Mouse (Mus musculus) T-helper 1 cell (primary cell): ENCODE data around the gene Kifc1.

Experiments
- in situ Hi-C: fragments of 300-600 bp; cut with MboI, MseI; formaldehyde crosslinking; loops from one replicate; pipeline ENCODE4 v1.15.1; 2025; ENCODE audit warnings: high pct_unique_total_duplicates

Gene Kifc1

DNA sequence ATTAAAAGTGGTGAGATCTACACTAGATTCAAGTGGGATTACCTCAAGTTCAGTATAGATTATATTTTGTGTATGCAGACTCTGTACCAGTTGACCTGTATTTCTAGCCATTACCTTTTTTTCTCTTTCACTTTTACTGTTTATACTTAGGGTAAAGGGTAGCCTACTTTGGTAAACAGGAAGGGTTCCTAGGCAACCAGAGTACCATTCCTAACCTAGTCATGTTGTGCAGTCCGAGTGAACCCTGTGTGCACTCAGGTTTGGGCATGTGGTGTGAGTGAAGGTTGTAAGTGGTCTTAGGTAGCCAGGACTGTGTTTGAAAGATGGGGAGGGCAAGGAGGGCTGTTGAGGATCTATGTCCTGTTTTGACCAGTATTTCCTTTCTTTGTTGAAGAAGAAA is 39.1 kb downstream of the Kifc1 start:
- in situ Hi-C loops: no loop called here

DNA sequence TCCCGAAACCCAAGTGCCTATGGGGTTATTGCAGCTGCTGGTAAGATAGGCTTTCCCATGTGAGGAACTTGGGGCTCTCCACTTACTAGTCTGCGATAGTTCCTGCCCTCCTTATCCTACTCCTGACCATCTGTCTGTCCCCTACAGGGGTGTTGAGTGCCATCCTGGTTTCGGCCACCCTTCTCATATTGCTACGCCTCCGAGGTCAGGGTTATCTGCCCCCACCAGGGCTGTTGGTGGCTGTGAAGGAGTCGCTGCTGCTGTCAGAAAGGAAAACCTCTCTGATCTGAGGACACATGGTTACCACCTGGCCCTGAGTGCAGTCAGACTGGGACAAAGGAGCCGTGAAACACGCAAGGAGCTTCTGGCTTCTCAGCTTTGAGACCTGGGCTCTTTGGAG is 42.3 kb downstream of the Kifc1 start:
- in situ Hi-C loops: no loop called here

DNA sequence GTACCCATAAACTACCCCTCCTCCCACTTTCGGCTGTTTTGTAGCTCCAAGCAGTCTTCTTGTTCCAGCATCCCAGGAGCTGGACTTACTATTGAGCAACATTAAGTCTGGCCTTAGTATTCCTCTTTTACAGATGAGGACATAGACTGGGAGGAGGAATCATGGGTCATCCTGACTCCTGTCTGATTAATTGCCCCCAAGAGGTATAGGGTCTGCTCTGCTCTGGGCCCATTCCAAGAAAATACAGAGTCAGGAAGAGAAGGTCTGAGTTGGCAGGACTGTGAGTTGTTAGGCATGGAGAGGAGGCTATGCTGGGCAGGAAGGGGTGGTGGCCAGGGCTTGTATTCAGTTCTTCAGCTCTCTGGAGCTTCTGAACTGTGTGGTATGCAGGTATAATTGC is 46.3 kb downstream of the Kifc1 start:
- in situ Hi-C loops: no loop called here

DNA sequence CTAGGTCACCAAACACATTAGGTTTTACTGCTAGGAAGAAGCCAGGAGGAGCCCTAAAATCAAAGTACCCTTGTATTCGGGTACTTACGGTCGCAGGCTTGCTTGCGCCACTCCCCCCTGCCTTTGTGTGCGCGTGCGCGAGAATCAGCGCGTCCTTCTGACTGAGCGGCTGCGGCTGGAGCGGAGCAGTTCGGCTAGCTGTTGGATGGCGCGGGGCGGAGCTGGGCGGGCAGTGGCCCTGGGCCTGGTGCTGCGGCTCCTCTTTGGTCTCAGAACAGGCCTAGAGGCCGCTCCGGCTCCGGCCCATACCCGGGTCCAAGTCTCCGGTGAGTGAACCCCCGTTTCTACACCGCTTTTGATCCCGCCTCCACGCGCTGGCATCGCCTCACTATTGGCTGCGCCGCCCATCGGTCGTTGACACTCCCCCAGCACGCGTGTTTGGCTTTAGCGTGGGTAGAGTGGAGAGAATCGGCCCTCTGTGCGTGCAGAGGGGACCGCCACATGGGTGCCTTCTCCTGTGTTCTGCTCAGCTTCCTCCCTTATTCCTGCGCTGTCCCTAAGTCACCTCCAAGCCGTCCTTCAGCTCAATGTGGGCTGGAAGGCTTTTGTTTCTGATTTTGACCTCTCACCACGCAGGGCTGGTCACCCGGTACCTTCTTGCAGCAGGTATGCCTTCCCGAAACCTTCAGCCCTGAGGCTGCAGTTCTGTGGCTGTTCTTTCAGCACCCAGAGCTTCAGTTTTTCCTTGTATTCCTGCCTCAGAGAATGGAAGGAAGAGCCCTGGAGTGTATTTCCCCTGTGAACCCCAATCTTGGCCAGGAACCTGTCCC is 47.3 kb downstream of the Kifc1 start, which contains the start of gene Cd320:
Gene Cd320 (plus strand): TSS at position 126 of the 830 bp plus-strand sequence.
- in situ Hi-C loops: no loop called here

DNA sequence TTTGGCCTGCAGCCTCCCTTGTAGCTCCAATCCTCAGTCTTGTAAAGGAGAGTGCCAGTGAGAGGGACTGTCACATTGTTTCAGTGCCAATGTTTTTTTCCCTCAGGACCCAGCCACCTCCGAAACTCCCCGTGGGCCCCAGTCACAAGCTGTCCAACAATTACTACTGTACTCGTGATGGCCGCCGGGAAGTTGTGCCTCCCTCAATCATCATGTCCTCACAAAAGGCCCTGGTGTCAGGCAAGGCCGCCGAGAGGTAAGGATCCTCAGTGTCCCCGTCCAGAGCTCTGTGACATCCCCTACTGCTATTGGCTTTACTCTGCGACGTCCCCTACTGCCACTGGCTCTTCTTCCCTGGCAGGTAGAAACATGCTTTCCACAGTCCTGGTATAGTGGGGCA is 60.9 kb downstream of the Kifc1 start:
- in situ Hi-C loops: no loop called here

DNA sequence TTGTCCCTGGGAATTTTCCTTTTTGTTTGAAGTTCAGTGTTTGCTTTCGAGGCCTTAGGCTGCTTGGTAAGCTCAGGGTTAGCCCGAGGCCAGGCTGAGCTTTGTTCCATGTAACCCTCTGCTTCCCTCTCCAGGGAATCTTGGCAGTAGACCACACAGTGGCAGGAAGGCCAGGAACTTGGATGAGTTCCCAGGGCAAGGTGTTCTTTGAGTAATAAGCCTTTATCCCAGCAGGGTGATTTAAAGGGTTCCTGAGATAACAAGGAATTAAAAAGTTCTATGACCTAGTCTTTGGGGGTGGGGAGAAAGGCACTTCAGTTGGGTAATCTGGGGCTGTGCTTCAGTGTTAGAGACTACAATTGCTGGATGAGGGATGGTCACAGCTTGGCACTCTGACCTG is 61.6 kb downstream of the Kifc1 start:
- in situ Hi-C loops: no loop called here

DNA sequence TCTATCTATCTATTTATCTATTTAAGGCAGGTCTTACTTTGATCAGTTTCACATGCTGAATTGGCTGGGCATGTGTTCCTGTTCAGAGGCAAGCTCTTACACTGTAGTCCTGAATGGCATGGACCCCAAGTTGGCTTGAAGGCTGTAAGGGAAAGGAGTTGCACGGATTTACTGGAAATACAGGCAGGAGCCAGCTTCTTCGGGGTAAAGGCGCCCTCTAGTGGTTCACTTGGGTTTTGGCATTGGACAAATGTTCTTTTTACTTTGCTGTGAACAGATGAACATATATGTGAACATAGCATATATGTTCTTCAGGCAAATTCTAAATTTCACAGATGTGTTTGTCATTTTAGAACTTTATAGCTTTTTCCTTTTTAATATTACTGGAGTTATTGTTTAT is 63.6 kb downstream of the Kifc1 start:
- in situ Hi-C loops: no loop called here
